Mouse (Mus musculus): ENCODE data around the gene Fam208a. TPM values are rescaled to one million over a fixed set of nuclear protein-coding genes. Genes with fewer than 3 reads are reported as not detected.

The Fam208a gene
- total RNA-seq, 1 experiment from 2014 or later, result 39.2 TPM

GRCm38 (mm10) chr14:27508644-27509301 lies 80.1 kb downstream of the Fam208a start:
- peak in 1 of 2 experiments; percentile 42; a peak in 2 of 4 replicates for ATAC-seq (replicated peaks in 1 of 2; ENCODE audit: insufficient read depth in 1 of 2, low FRiP score in 2 of 2, low TSS enrichment in 1 of 2, low read depth in 1 of 2, poor library complexity in 2 of 2, severe bottlenecking in 2 of 2)

- ATAC-seq (replicated peaks in 1 of 2; ENCODE audit: insufficient read depth in 1 of 2, low FRiP score in 2 of 2, low TSS enrichment in 1 of 2, low read depth in 1 of 2, poor library complexity in 2 of 2, severe bottlenecking in 2 of 2), result no peak
These were observed 95.9 kb downstream of the Fam208a start for GRCm38 (mm10) chr14:27524541-27524940.

Other genes starting within 250 kb of the Fam208a start
- gene Ccdc66, start 79.6 kb downstream of the Fam208a start, total RNA-seq (2017), result 23.1 and 26.0 TPM in 2 replicates
- 0.38 TPM in 1 of 2 replicates, not detected in the other for gene Erc2, start 193.6 kb downstream of the Fam208a start, total RNA-seq (2017)

All from hematopoietic stem cell, adult 5-6 weeks (primary cell).